Mouse (Mus musculus) heart, postnatal 0 days (tissue): ENCODE measurements at regions not wholly inside any gene's neighbourhood (a gene's known extent, or its start where the extent isn't known, plus 50 kb on each side); places are given as distances from the start of the nearest gene placed in this dataset.

ENCODE experiments used
- CTCF ChIP-seq: IDR thresholded peaks from 2 replicates; pipeline ENCODE4 v1.5.1; 2016; ENCODE audit warnings: antibody characterized with exemption, control low read depth, low read depth
- EP300 ChIP-seq: IDR thresholded peaks from 2 replicates; pipeline ENCODE4 v1.6.1; 2016; ENCODE audit warnings: antibody characterized with exemption, low read depth

DNA sequence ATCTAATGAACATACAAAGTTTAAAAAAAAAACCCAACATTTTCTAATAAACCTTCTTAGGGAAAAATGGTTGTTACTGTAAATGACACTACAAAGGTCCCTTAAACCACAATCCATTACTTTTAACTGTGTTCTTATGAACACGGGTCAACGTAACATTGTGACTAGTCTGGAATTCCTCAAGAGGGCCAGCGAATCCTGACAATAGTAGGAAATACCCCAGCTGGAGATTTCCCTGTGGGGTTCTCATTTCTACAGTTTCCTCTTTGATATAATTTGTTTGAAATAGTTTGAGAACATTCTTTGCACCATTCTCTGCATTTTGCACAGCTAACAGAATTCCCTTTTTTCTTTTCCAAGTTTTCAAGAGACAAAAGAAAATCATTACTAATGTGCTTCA, 175.3 kb downstream of the Calcrl start:
- no peak for TF ChIP-seq CTCF
- no peak for TF ChIP-seq EP300
